Mouse (Mus musculus): ENCODE measurements around the gene Tmem51. TPM values are rescaled to one million over a fixed set of nuclear protein-coding genes. Genes with fewer than 3 reads are reported as not detected.

Tmem51 gene
- polyA plus RNA-seq, 1 experiment from 2014 or later = 43.2 TPM

GRCm38 (mm10) chr4:142060455-142061378, 23.4 kb downstream of the Tmem51 start:
- H3K36me3 ChIP-seq (ENCODE audit: control insufficient read depth, insufficient read depth, low read length) = no peaks in the 10 kb centered on the region
- no peak overlapping the region for H3K4me2 ChIP-seq (replicated peaks; ENCODE audit: low read depth, low read length)
- H3K4me3 ChIP-seq (ENCODE audit: low read depth, low read length) = no peak overlapping the region
- H3K9ac ChIP-seq (replicated peaks; ENCODE audit: low read depth, low read length) = no peak overlapping the region
- 50% methylated on average over 18 of the region's 18 CpGs for WGBS
- peak overlapping the region; percentile 27; the same call in 1 of the 2 replicates for H3K27ac ChIP-seq (ENCODE audit: low read length)
- H3K27me3 ChIP-seq (ENCODE audit: control insufficient read depth, insufficient read depth, low read length) = no peaks in the 10 kb centered on the region
- ATAC-seq (ENCODE audit: insufficient number of reproducible peaks, insufficient read depth, low FRiP score, low read depth) = no peak
- no peaks in the 10 kb centered on the region for H3K9me3 ChIP-seq (ENCODE audit: control insufficient read depth, low read depth, low read length)
- H3K4me1 ChIP-seq (ENCODE audit: control insufficient read depth, insufficient read depth, low read length) = peaks cover 30% of the 10 kb centered on the region

DNA sequence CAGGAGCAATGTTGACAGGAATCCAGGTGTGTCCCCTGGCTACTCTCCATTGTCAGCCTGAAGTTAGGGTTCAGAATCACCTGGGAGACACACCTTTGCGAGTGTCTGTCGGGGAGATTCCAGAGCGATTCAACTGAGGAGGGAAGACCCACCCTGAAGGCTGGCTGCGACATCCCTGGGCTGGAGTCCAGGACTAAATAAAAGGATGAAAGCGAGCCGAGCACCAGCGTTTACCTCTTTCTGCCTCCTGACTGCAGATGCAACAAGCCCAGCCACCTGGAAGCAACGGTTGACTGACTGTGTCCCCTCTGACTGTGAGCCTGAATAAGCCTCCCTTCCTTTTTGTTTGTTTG, 24.3 kb downstream of the Tmem51 start:
- no peaks in the 10 kb centered on the region; the same call in 1 of the 2 replicates for H3K36me3 ChIP-seq (ENCODE audit: control insufficient read depth, insufficient read depth, low read length)
- H3K9ac ChIP-seq (replicated peaks; ENCODE audit: low read depth, low read length) = no peak overlapping the region
- H3K27me3 ChIP-seq (ENCODE audit: control insufficient read depth, insufficient read depth, low read length) = no peaks in the 10 kb centered on the region
- H3K9me3 ChIP-seq (ENCODE audit: control insufficient read depth, low read depth, low read length) = no peaks in the 10 kb centered on the region
- no peak overlapping the region for H3K4me2 ChIP-seq (replicated peaks; ENCODE audit: low read depth, low read length)
- H3K27ac ChIP-seq (ENCODE audit: low read length) = no peak overlapping the region
- peaks cover 23% of the 10 kb centered on the region for H3K4me1 ChIP-seq (ENCODE audit: control insufficient read depth, insufficient read depth, low read length)
- no peak overlapping the region for H3K4me3 ChIP-seq (ENCODE audit: low read depth, low read length)
- no peak for ATAC-seq (ENCODE audit: insufficient number of reproducible peaks, insufficient read depth, low FRiP score, low read depth)
- 77% methylated on average over 8 of the region's 8 CpGs for WGBS

DNA sequence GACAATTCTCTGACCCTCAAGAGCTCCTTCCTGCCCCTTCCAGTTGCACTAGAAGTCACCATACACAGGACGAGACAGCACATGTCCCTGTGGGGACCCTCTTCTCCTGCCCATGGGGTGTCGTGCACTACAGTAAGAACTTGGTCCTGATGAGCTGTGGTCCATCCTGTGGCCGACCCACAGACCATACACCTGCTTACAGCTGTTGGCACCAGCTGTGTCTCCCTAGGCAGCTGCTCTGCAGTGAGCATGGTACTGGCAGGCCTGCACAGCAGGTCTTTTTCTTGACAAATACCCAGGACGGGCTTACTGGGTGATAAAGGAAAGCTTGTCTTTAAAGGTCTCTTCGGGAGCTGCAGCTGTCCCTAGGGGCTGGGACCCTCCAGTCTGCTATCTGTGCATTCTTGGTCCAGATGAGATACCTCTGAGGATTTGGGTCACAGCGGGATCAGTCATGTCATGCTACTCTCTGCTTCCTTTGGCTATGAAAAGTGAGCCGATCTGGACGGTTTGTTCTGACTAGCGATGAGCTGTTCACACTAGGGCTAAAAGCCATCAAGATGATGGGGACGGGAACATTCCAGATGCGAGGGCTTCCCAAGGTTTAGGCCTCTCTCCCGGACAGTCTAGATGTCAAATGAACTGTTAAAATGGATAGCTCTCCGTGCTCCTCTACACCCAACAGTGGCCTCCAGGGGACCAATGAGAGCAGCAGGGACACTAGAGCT, 24.8 kb downstream of the Tmem51 start:
- Histone ChIP-seq H3K27ac (ENCODE audit: low read length) (no peak overlapping the region), H3K4me3 (ENCODE audit: low read depth, low read length) (no peak overlapping the region), H3K27me3 (ENCODE audit: control insufficient read depth, insufficient read depth, low read length) (no peaks in the 10 kb centered on the region), H3K36me3 (ENCODE audit: control insufficient read depth, insufficient read depth, low read length) (no peaks in the 10 kb centered on the region; the same call in 1 of the 2 replicates), H3K9me3 (ENCODE audit: control insufficient read depth, low read depth, low read length) (no peaks in the 10 kb centered on the region), H3K4me1 (ENCODE audit: control insufficient read depth, insufficient read depth, low read length) (peaks cover 18% of the 10 kb centered on the region), H3K4me2 (replicated peaks; ENCODE audit: low read depth, low read length) (no peak overlapping the region), H3K9ac (replicated peaks; ENCODE audit: low read depth, low read length) (no peak overlapping the region)
- WGBS = 77% methylated on average over 13 of the region's 13 CpGs
- no peak for ATAC-seq (ENCODE audit: insufficient number of reproducible peaks, insufficient read depth, low FRiP score, low read depth)

DNA sequence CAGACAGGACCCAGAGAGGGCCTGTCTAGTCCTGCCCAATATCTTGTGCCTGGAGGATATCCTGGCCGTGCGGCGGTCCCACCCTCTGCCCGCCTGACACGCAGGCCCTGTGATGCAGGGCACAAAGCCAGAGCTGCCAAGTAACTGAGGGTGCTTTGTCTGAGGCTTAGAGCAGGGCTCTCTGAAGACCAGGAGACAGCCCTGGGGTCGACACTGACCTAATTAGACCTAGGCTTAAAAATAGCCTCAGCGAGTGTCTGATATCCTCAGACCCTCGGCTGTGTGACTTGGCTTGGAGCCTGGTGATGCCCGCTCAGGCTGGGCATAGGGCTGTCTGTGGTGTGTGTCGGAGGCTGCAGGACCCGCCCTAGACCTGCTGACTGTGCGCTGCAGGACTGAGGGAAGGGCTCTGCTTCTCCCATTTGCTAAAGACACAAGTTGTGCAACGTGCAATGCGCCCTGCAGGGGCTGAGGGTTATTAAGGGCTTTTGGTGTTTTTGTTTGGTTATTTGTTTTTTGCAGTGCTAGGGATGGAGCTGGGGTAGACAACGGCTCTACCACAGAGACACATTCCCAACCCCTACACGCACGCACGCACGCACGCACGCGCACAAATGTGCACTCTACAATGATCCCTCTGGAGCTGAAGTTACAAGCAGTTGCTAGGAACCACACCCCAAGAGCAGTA, 26.4 kb downstream of the Tmem51 start:
- Histone ChIP-seq H3K27ac (ENCODE audit: low read length) (peak overlapping the region; percentile 52; the same call in 1 of the 2 replicates), H3K9me3 (ENCODE audit: control insufficient read depth, low read depth, low read length) (no peaks in the 10 kb centered on the region), H3K27me3 (ENCODE audit: control insufficient read depth, insufficient read depth, low read length) (no peaks in the 10 kb centered on the region), H3K4me2 (replicated peaks; ENCODE audit: low read depth, low read length) (no peak overlapping the region), H3K4me3 (ENCODE audit: low read depth, low read length) (no peak overlapping the region), H3K9ac (replicated peaks; ENCODE audit: low read depth, low read length) (no peak overlapping the region), H3K4me1 (ENCODE audit: control insufficient read depth, insufficient read depth, low read length) (peaks cover 23% of the 10 kb centered on the region; the same call in 1 of the 2 replicates), H3K36me3 (ENCODE audit: control insufficient read depth, insufficient read depth, low read length) (no peaks in the 10 kb centered on the region; the same call in 1 of the 2 replicates)
- ATAC-seq (ENCODE audit: insufficient number of reproducible peaks, insufficient read depth, low FRiP score, low read depth) = peak; percentile 38; the same call in 1 of the 2 replicates
- WGBS = 78% methylated on average over 22 of the region's 22 CpGs

DNA sequence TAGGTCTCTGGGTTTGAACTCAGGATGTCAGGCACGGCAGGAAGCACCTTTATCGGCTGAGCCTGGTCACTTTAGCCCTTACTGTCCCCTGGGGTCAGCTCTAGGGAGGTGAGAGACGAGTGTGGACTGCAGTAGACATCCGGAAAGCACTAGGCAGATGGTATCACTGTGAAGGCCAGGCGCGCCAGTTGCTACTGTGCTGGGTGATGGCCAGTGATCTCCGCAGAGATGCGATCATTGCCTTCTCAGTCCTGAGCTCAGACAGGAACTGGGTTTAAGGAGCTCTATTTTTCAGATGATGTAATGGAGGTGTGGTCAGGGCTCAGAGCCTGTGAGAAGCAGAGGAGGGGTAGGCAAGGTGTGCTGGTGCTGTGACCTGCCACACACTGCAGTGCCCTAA, 28.5 kb downstream of the Tmem51 start:
- no peak overlapping the region for H3K4me2 ChIP-seq (replicated peaks; ENCODE audit: low read depth, low read length)
- no peak for ATAC-seq (ENCODE audit: insufficient number of reproducible peaks, insufficient read depth, low FRiP score, low read depth)
- H3K4me1 ChIP-seq (ENCODE audit: control insufficient read depth, insufficient read depth, low read length) = peaks cover 15% of the 10 kb centered on the region; the same call in 1 of the 2 replicates
- H3K36me3 ChIP-seq (ENCODE audit: control insufficient read depth, insufficient read depth, low read length) = no peaks in the 10 kb centered on the region; the same call in 1 of the 2 replicates
- H3K9ac ChIP-seq (replicated peaks; ENCODE audit: low read depth, low read length) = no peak overlapping the region
- no peak overlapping the region for H3K4me3 ChIP-seq (ENCODE audit: low read depth, low read length)
- H3K9me3 ChIP-seq (ENCODE audit: control insufficient read depth, low read depth, low read length) = no peaks in the 10 kb centered on the region
- H3K27me3 ChIP-seq (ENCODE audit: control insufficient read depth, insufficient read depth, low read length) = no peaks in the 10 kb centered on the region
- WGBS = 83% methylated on average over 8 of the region's 8 CpGs
- H3K27ac ChIP-seq (ENCODE audit: low read length) = no peak overlapping the region

- Histone ChIP-seq H3K9me3 (ENCODE audit: control insufficient read depth, low read depth, low read length) (no peaks in the 10 kb centered on the region), H3K4me2 (replicated peaks; ENCODE audit: low read depth, low read length) (no peak overlapping the region), H3K9ac (replicated peaks; ENCODE audit: low read depth, low read length) (no peak overlapping the region), H3K27me3 (ENCODE audit: control insufficient read depth, insufficient read depth, low read length) (no peaks in the 10 kb centered on the region), H3K4me3 (ENCODE audit: low read depth, low read length) (no peak overlapping the region), H3K27ac (ENCODE audit: low read length) (no peak overlapping the region), H3K36me3 (ENCODE audit: control insufficient read depth, insufficient read depth, low read length) (no peaks in the 10 kb centered on the region; the same call in 1 of the 2 replicates), H3K4me1 (ENCODE audit: control insufficient read depth, insufficient read depth, low read length) (peaks cover 11% of the 10 kb centered on the region; the same call in 1 of the 2 replicates)
- WGBS = 87% methylated on average over 11 of the region's 11 CpGs
- no peak for ATAC-seq (ENCODE audit: insufficient number of reproducible peaks, insufficient read depth, low FRiP score, low read depth)
Measured at GRCm38 (mm10) chr4:142054580-142054979, 29.5 kb downstream of the Tmem51 start.

- Histone ChIP-seq H3K36me3 (ENCODE audit: control insufficient read depth, insufficient read depth, low read length) (no peaks in the 10 kb centered on the region; the same call in 1 of the 2 replicates), H3K4me3 (ENCODE audit: low read depth, low read length) (no peak overlapping the region), H3K4me1 (ENCODE audit: control insufficient read depth, insufficient read depth, low read length) (peaks cover 14% of the 10 kb centered on the region; the same call in 1 of the 2 replicates), H3K27ac (ENCODE audit: low read length) (peak overlapping the region; percentile 86; the same call in 1 of the 2 replicates), H3K4me2 (replicated peaks; ENCODE audit: low read depth, low read length) (no peak overlapping the region), H3K9me3 (ENCODE audit: control insufficient read depth, low read depth, low read length) (no peaks in the 10 kb centered on the region), H3K27me3 (ENCODE audit: control insufficient read depth, insufficient read depth, low read length) (no peaks in the 10 kb centered on the region), H3K9ac (replicated peaks; ENCODE audit: low read depth, low read length) (no peak overlapping the region)
- ATAC-seq (ENCODE audit: insufficient number of reproducible peaks, insufficient read depth, low FRiP score, low read depth) = 0 out of 2 replicates have a peak, but pooled peaks have one; percentile 0
- 44% methylated on average over 9 of the region's 9 CpGs for WGBS
Measured at GRCm38 (mm10) chr4:142053661-142054448, 30.2 kb downstream of the Tmem51 start.
